8 mouse cellular contexts compared by ENCODE assay signal in genomic region chr5:150436629-150437389, GRCm38 (mm10).
A peak's percentile ranks its signal among the peaks of the same experiment; 100 is the strongest.
DNase-seq lines count a peak whose midpoint lies in the region; ATAC-seq lines count a peak whose summit lies in the region.

No protein-coding gene starts in this region.

- peaks cover 8% of the 10 kb centered on the region for H3K9me3 ChIP-seq in heart, embryonic 13.5 days
- H3K9me3 ChIP-seq in midbrain, embryonic 15.5 days, result no peaks in the 10 kb centered on the region

- peak overlapping the region; percentile 61 for H3K4me2 ChIP-seq in heart, embryonic 13.5 days
- H3K4me2 ChIP-seq in midbrain, embryonic 15.5 days, result peak overlapping the region; percentile 20

- intact Hi-C loops in heart, postnatal 36 days (cut with DNase I), result no loop called here
- intact Hi-C loops in gastrocnemius, postnatal 14 days (cut with DNase I; ENCODE audit: low total_unique reads), result no loop called here

- WGBS in heart, embryonic 13.5 days, result 26% methylated on average over 34 of the region's 34 CpGs
- 24% methylated on average over 34 of the region's 34 CpGs for WGBS in midbrain, embryonic 15.5 days

- no peak for DNase-seq in heart, postnatal 36 days
- DNase-seq in cerebellum, postnatal 10 days, result peak; percentile 79 to 80
- peak; percentile 79 for DNase-seq in gastrocnemius, postnatal 14 days
- DNase-seq in layer of hippocampus, adult 9-11 months, result peak; percentile 47
- no peak for DNase-seq in spleen, adult 18-20 months

- no peaks in the 10 kb centered on the region for H3K27me3 ChIP-seq in heart, embryonic 13.5 days (replicated peaks)
- no peaks in the 10 kb centered on the region for H3K27me3 ChIP-seq in midbrain, embryonic 15.5 days (replicated peaks)

- peak overlapping the region; percentile 62 for H3K9ac ChIP-seq in heart, embryonic 13.5 days
- no peak overlapping the region for H3K9ac ChIP-seq in midbrain, embryonic 15.5 days

- H3K4me1 ChIP-seq in heart, embryonic 13.5 days, result peaks cover 3% of the 10 kb centered on the region; the same call in 1 of the 2 replicates
- H3K4me1 ChIP-seq in midbrain, embryonic 15.5 days, result no peaks in the 10 kb centered on the region

- no peak overlapping the region for H3K27ac ChIP-seq in heart, embryonic 13.5 days (replicated peaks)
- H3K27ac ChIP-seq in midbrain, embryonic 15.5 days, result no peak overlapping the region

- peaks cover 88% of the 10 kb centered on the region for H3K36me3 ChIP-seq in heart, embryonic 13.5 days
- peaks cover 55% of the 10 kb centered on the region for H3K36me3 ChIP-seq in midbrain, embryonic 15.5 days (replicated peaks)

- peak overlapping the region; percentile 32 for H3K4me3 ChIP-seq in heart, embryonic 13.5 days
- no peak overlapping the region for H3K4me3 ChIP-seq in midbrain, embryonic 15.5 days

- no peak for ATAC-seq in heart, embryonic 13.5 days (ENCODE audit: extremely low read depth, insufficient number of reproducible peaks, low FRiP score, low TSS enrichment)
- ATAC-seq in midbrain, embryonic 15.5 days (replicated peaks), result no peak
- ATAC-seq in granulocyte monocyte progenitor cell, adult 5-6 weeks (replicated peaks; ENCODE audit: poor library complexity, severe bottlenecking), result no peak

Comparison
In these comparisons a context has a peak if more than half of its experiments do, and no peak if none do; other contexts are left out.
1. DNase-seq: peak in cerebellum, postnatal 10 days (2 of 2), gastrocnemius, postnatal 14 days (single experiment) and layer of hippocampus, adult 9-11 months (single experiment); none in heart, postnatal 36 days (0 of 2) and spleen, adult 18-20 months (0 of 2).